Mouse (Mus musculus) spleen, adult 2 months (tissue): ENCODE results near the gene Aatf. TPM values are rescaled to one million over a fixed set of nuclear protein-coding genes. Genes with fewer than 3 reads are reported as not detected.

Source experiments
- DNase-seq, 2 experiments: peaks; one replicate each; pipeline versions ENCODE4 v3.0.0 to v3.0.0-alpha.2; 2012 to 2021; ENCODE audit warnings: low spot score in 2 of 2, low read depth in 1 of 2
- H3K27ac ChIP-seq: fragments of 200-500 bp; 2 replicates; pipeline ENCODE4 v1.5.1; 2012; ENCODE audit warnings: low read length, inconsistent platforms; ENCODE audit not compliant: insufficient read depth
- H3K27me3 ChIP-seq: fragments of 200-500 bp; 2 replicates; pipeline ENCODE4 v1.6.1; 2012; ENCODE audit warnings: mild to moderate bottlenecking, moderate library complexity, low read length, inconsistent platforms; ENCODE audit not compliant: control insufficient read depth, insufficient read depth
- H3K36me3 ChIP-seq: fragments of 200-500 bp; 2 replicates; pipeline ENCODE4 v1.6.1; 2012; ENCODE audit warnings: mild to moderate bottlenecking, low read length, inconsistent platforms; ENCODE audit not compliant: control insufficient read depth, insufficient read depth
- H3K4me1 ChIP-seq: fragments of 200-500 bp; 2 replicates; pipeline ENCODE4 v1.6.1; 2011; ENCODE audit warnings: inconsistent platforms; ENCODE audit not compliant: control insufficient read depth, insufficient read depth, insufficient read length
- H3K4me3 ChIP-seq: fragments of 200-500 bp; 2 replicates; pipeline ENCODE4 v1.5.1; 2011; ENCODE audit warnings: mild to moderate bottlenecking, inconsistent platforms; ENCODE audit not compliant: insufficient read depth, insufficient read length; ENCODE audit errors: extremely low read depth
- CTCF ChIP-seq: fragments of 200-500 bp; IDR thresholded peaks from 2 replicates; pipeline ENCODE4 v1.5.1; 2011; ENCODE audit warnings: mild to moderate bottlenecking, inconsistent platforms; ENCODE audit not compliant: insufficient read depth, insufficient read length, insufficient replicate concordance; ENCODE audit errors: extremely low read depth
- POLR2A ChIP-seq: fragments of 200-500 bp; IDR thresholded peaks from 2 replicates; pipeline ENCODE4 v1.6.1; 2011; ENCODE audit warnings: low read depth, low read length, inconsistent platforms
- WGBS: fragments of 180-500 bp; shearing (Covaris S2); methylation state at CpG from one replicate; pipeline ENCODE4 v1.1.7; 2018; 5-methylcytosine and 5-hydroxymethylcytosine counted together
- polyA plus RNA-seq: library from polyadenylated mRNA; depleted of rRNA; stranded (reverse); fragments of >200 nt; gene quantifications from 2 replicates; pipeline ENCODE4 v1.2.3, GENCODE M21; 2012

Gene Aatf
- polyA plus RNA-seq, 1 experiment: 6.4 TPM

- H3K27me3 ChIP-seq: no peaks in the 10 kb centered on the region
- 63% methylated on average over 2 of the region's 2 CpGs for WGBS
- H3K4me3 ChIP-seq: no peak overlapping the region
- TF ChIP-seq CTCF (no peak), POLR2A (no peak)
- no peak overlapping the region for H3K27ac ChIP-seq
- H3K4me1 ChIP-seq: no peaks in the 10 kb centered on the region; the same call in 1 of the 2 replicates
- DNase-seq: no peak
- peaks cover 4% of the 10 kb centered on the region; the same call in 1 of the 2 replicates for H3K36me3 ChIP-seq
Observed at GRCm38 (mm10) chr11:84476641-84477040, 36.7 kb downstream of the Aatf start.

- TF ChIP-seq POLR2A (no peak), CTCF (no peak)
- no peaks in the 10 kb centered on the region; the same call in 1 of the 2 replicates for H3K4me1 ChIP-seq
- no peak overlapping the region for H3K27ac ChIP-seq
- DNase-seq: no peak
- no peaks in the 10 kb centered on the region for H3K27me3 ChIP-seq
- WGBS: 92% methylated on average over 4 of the region's 4 CpGs
- no peak overlapping the region for H3K4me3 ChIP-seq
- peaks cover 6% of the 10 kb centered on the region; the same call in 1 of the 2 replicates for H3K36me3 ChIP-seq
Observed at GRCm38 (mm10) chr11:84475991-84476390, 37.3 kb downstream of the Aatf start.

GRCm38 (mm10) chr11:84473093-84473667 is 40.1 kb downstream of the Aatf start:
- Histone ChIP-seq H3K27me3 (no peaks in the 10 kb centered on the region), H3K36me3 (peaks cover 15% of the 10 kb centered on the region), H3K4me1 (no peaks in the 10 kb centered on the region), H3K4me3 (no peak overlapping the region), H3K27ac (no peak overlapping the region)
- 87% methylated on average over 4 of the region's 4 CpGs for WGBS
- no peak for DNase-seq
- no peak for TF ChIP-seq POLR2A
- no peak for TF ChIP-seq CTCF

- no peak for TF ChIP-seq CTCF
- 93% methylated on average over 5 of the region's 5 CpGs for WGBS
Observed at GRCm38 (mm10) chr11:84464571-84464970, 48.8 kb downstream of the Aatf start.

GRCm38 (mm10) chr11:84453901-84454300 is 59.4 kb downstream of the Aatf start:
- no peak for TF ChIP-seq CTCF
- no peak for TF ChIP-seq POLR2A
- Histone ChIP-seq H3K27me3 (no peaks in the 10 kb centered on the region), H3K4me1 (no peaks in the 10 kb centered on the region), H3K4me3 (no peak overlapping the region), H3K36me3 (0 out of 2 replicates have a peak, but pooled peaks cover 1% of the 10 kb centered on the region), H3K27ac (no peak overlapping the region)
- 92% methylated on average over 7 of the region's 7 CpGs for WGBS
- DNase-seq: no peak

More at GRCm38 (mm10) chr11:84464571-84464970, 48.8 kb downstream of the Aatf start:
- Histone ChIP-seq H3K27me3 (no peaks in the 10 kb centered on the region), H3K27ac (no peak overlapping the region), H3K4me3 (no peak overlapping the region), H3K4me1 (no peaks in the 10 kb centered on the region), H3K36me3 (peaks cover 7% of the 10 kb centered on the region)
- no peak for DNase-seq

GRCm38 (mm10) chr11:84442554-84443331 is 70.6 kb downstream of the Aatf start:
- 82% methylated on average over 4 of the region's 4 CpGs for WGBS
- no peak overlapping the region; the same call in 1 of the 2 replicates for H3K27ac ChIP-seq
- DNase-seq: no peak
- no peak overlapping the region for H3K4me3 ChIP-seq
- peaks cover 14% of the 10 kb centered on the region for H3K36me3 ChIP-seq
- no peaks in the 10 kb centered on the region for H3K4me1 ChIP-seq
- no peaks in the 10 kb centered on the region for H3K27me3 ChIP-seq
- TF ChIP-seq CTCF (no peak), POLR2A (no peak)

- no peaks in the 10 kb centered on the region for H3K4me1 ChIP-seq
- WGBS: 87% methylated on average over 3 of the region's 3 CpGs
- H3K4me3 ChIP-seq: no peak overlapping the region
- DNase-seq: no peak
- no peak overlapping the region for H3K27ac ChIP-seq
- peaks cover 14% of the 10 kb centered on the region for H3K36me3 ChIP-seq
- H3K27me3 ChIP-seq: no peaks in the 10 kb centered on the region
- no peak for TF ChIP-seq POLR2A
- no peak for TF ChIP-seq CTCF
Observed at GRCm38 (mm10) chr11:84440402-84440801, 72.9 kb downstream of the Aatf start.
